Mouse (Mus musculus): ENCODE measurements at regions not wholly inside any gene's neighbourhood (a gene's known extent, or its start where the extent isn't known, plus 50 kb on each side); places are given as distances from the start of the nearest gene placed in this dataset.

- 76% methylated on average over 3 of the region's 3 CpGs for whole genome bisulfite sequencing
- Histone ChIP-seq H3K27ac (no peak overlapping the region), H3K27me3 (no peaks in the 10 kb centered on the region), H3K4me2 (no peak overlapping the region), H3K4me3 (no peak overlapping the region), H3K9ac (no peak overlapping the region), H3K4me1 (no peaks in the 10 kb centered on the region), H3K9me3 (no peaks in the 10 kb centered on the region), H3K36me3 (no peaks in the 10 kb centered on the region)
- ATAC-seq (ENCODE audit: borderline replicate concordance, extremely low read depth, low FRiP score, low TSS enrichment) = no peak
These were observed 875.4 kb upstream of the Gm7489 start for GRCm38 (mm10) chr15:53009337-53009736.

All from lung, embryonic 15.5 days (tissue).